Mouse (Mus musculus): ENCODE results near the gene Tenm2. TPM values are rescaled to one million over a fixed set of nuclear protein-coding genes. Genes with fewer than 3 reads are reported as not detected.

Gene Tenm2
- polyA plus RNA-seq, 1 experiment from 2014 or later, result 0.28 TPM

- H3K4me2 ChIP-seq, result no peak overlapping the region
- H3K27ac ChIP-seq (ENCODE audit: low read depth), result no peak overlapping the region
- peaks cover 6% of the 10 kb centered on the region; the same call in 1 of the 2 replicates for H3K4me1 ChIP-seq (ENCODE audit: insufficient read depth)
- no peak for DNase-seq
- H3K9me3 ChIP-seq (ENCODE audit: low read depth, low read length), result no peaks in the 10 kb centered on the region
- H3K36me3 ChIP-seq (ENCODE audit: insufficient read depth), result no peaks in the 10 kb centered on the region
- no peak for ATAC-seq (ENCODE audit: insufficient read depth)
- H3K4me3 ChIP-seq (ENCODE audit: low read depth, low read length), result no peak overlapping the region
- WGBS, result 14% methylated on average over 6 of the region's 6 CpGs
- H3K27me3 ChIP-seq (ENCODE audit: insufficient read depth, low read length), result no peaks in the 10 kb centered on the region
- H3K9ac ChIP-seq, result no peak overlapping the region
- TF ChIP-seq CTCF (IDR thresholded peaks at IDR 0.05; ENCODE audit: low read depth), result no peak
These were observed 1263.4 kb downstream of the Tenm2 start for GRCm38 (mm10) chr11:35972270-35972931.

GRCm38 (mm10) chr11:35970806-35971705 lies 1264.7 kb downstream of the Tenm2 start:
- H3K27me3 ChIP-seq (ENCODE audit: insufficient read depth, low read length), result no peaks in the 10 kb centered on the region
- no peaks in the 10 kb centered on the region for H3K36me3 ChIP-seq (ENCODE audit: insufficient read depth)
- no peak for TF ChIP-seq CTCF (IDR thresholded peaks at IDR 0.05; ENCODE audit: low read depth)
- no peak overlapping the region for H3K4me3 ChIP-seq (ENCODE audit: low read depth, low read length)
- ATAC-seq (ENCODE audit: insufficient read depth) (peak; percentile 49; the same call in 1 of the 2 replicates), DNase-seq (peak; percentile 35)
- peaks cover 6% of the 10 kb centered on the region; the same call in 1 of the 2 replicates for H3K4me1 ChIP-seq (ENCODE audit: insufficient read depth)
- H3K9ac ChIP-seq, result no peak overlapping the region
- H3K4me2 ChIP-seq, result no peak overlapping the region
- no peaks in the 10 kb centered on the region for H3K9me3 ChIP-seq (ENCODE audit: low read depth, low read length)
- 72% methylated on average over 19 of the region's 19 CpGs for WGBS
- H3K27ac ChIP-seq (ENCODE audit: low read depth), result peak overlapping the region; percentile 50

GRCm38 (mm10) chr11:35968291-35968690 lies 1267.5 kb downstream of the Tenm2 start:
- H3K9me3 ChIP-seq (ENCODE audit: low read depth, low read length), result no peaks in the 10 kb centered on the region
- H3K4me1 ChIP-seq (ENCODE audit: insufficient read depth), result peaks cover 6% of the 10 kb centered on the region; the same call in 1 of the 2 replicates
- no peak overlapping the region for H3K4me2 ChIP-seq
- DNase-seq (no peak), ATAC-seq (ENCODE audit: insufficient read depth) (no peak)
- H3K4me3 ChIP-seq (ENCODE audit: low read depth, low read length), result no peak overlapping the region
- no peak overlapping the region for H3K27ac ChIP-seq (ENCODE audit: low read depth)
- H3K36me3 ChIP-seq (ENCODE audit: insufficient read depth), result no peaks in the 10 kb centered on the region
- no peak for TF ChIP-seq CTCF (IDR thresholded peaks at IDR 0.05; ENCODE audit: low read depth)
- no peaks in the 10 kb centered on the region for H3K27me3 ChIP-seq (ENCODE audit: insufficient read depth, low read length)
- H3K9ac ChIP-seq, result no peak overlapping the region
- 92% methylated on average over 10 of the region's 10 CpGs for WGBS

GRCm38 (mm10) chr11:35963981-35964549 lies 1271.7 kb downstream of the Tenm2 start:
- Histone ChIP-seq H3K9me3 (ENCODE audit: low read depth, low read length) (no peaks in the 10 kb centered on the region), H3K27ac (ENCODE audit: low read depth) (peak overlapping the region; percentile 38; the same call in 1 of the 2 replicates), H3K4me3 (ENCODE audit: low read depth, low read length) (no peak overlapping the region), H3K36me3 (ENCODE audit: insufficient read depth) (no peaks in the 10 kb centered on the region), H3K4me1 (ENCODE audit: insufficient read depth) (no peaks in the 10 kb centered on the region), H3K4me2 (no peak overlapping the region), H3K27me3 (ENCODE audit: insufficient read depth, low read length) (no peaks in the 10 kb centered on the region), H3K9ac (no peak overlapping the region)
- TF ChIP-seq CTCF (IDR thresholded peaks at IDR 0.05; ENCODE audit: low read depth), result no peak
- WGBS, result 73% methylated on average over 9 of the region's 9 CpGs
- ATAC-seq (ENCODE audit: insufficient read depth), result no peak
- DNase-seq, result no peak

GRCm38 (mm10) chr11:35963554-35963953 lies 1272.2 kb downstream of the Tenm2 start:
- Histone ChIP-seq H3K27me3 (ENCODE audit: insufficient read depth, low read length) (no peaks in the 10 kb centered on the region), H3K4me1 (ENCODE audit: insufficient read depth) (no peaks in the 10 kb centered on the region), H3K36me3 (ENCODE audit: insufficient read depth) (no peaks in the 10 kb centered on the region), H3K4me2 (no peak overlapping the region), H3K9ac (no peak overlapping the region), H3K4me3 (ENCODE audit: low read depth, low read length) (no peak overlapping the region), H3K9me3 (ENCODE audit: low read depth, low read length) (no peaks in the 10 kb centered on the region), H3K27ac (ENCODE audit: low read depth) (peak overlapping the region; percentile 38; the same call in 1 of the 2 replicates)
- peak; percentile 52; the same call in 1 of the 2 replicates for ATAC-seq (ENCODE audit: insufficient read depth)
- DNase-seq, result no peak
- no peak for TF ChIP-seq CTCF (IDR thresholded peaks at IDR 0.05; ENCODE audit: low read depth)
- 46% methylated on average over 2 of the region's 2 CpGs for WGBS

GRCm38 (mm10) chr11:35962431-35962830 lies 1273.3 kb downstream of the Tenm2 start:
- WGBS, result 87% methylated on average over 2 of the region's 2 CpGs
- Histone ChIP-seq H3K4me3 (ENCODE audit: low read depth, low read length) (no peak overlapping the region), H3K27me3 (ENCODE audit: insufficient read depth, low read length) (no peaks in the 10 kb centered on the region), H3K4me2 (no peak overlapping the region), H3K9ac (no peak overlapping the region), H3K9me3 (ENCODE audit: low read depth, low read length) (no peaks in the 10 kb centered on the region), H3K4me1 (ENCODE audit: insufficient read depth) (no peaks in the 10 kb centered on the region), H3K36me3 (ENCODE audit: insufficient read depth) (no peaks in the 10 kb centered on the region), H3K27ac (ENCODE audit: low read depth) (no peak overlapping the region)
- no peak for DNase-seq
- ATAC-seq (ENCODE audit: insufficient read depth), result no peak
- no peak for TF ChIP-seq CTCF (IDR thresholded peaks at IDR 0.05; ENCODE audit: low read depth)

GRCm38 (mm10) chr11:35959270-35959669 lies 1276.5 kb downstream of the Tenm2 start:
- Histone ChIP-seq H3K4me3 (ENCODE audit: low read depth, low read length) (no peak overlapping the region), H3K36me3 (ENCODE audit: insufficient read depth) (no peaks in the 10 kb centered on the region), H3K9ac (no peak overlapping the region), H3K9me3 (ENCODE audit: low read depth, low read length) (no peaks in the 10 kb centered on the region), H3K4me1 (ENCODE audit: insufficient read depth) (no peaks in the 10 kb centered on the region), H3K27ac (ENCODE audit: low read depth) (no peak overlapping the region), H3K4me2 (no peak overlapping the region), H3K27me3 (ENCODE audit: insufficient read depth, low read length) (no peaks in the 10 kb centered on the region)
- no peak for TF ChIP-seq CTCF (IDR thresholded peaks at IDR 0.05; ENCODE audit: low read depth)
- no peak for ATAC-seq (ENCODE audit: insufficient read depth)
- no peak for DNase-seq
- WGBS, result 77% methylated on average over 3 of the region's 3 CpGs
